Mouse (Mus musculus) forebrain, postnatal 0 days (tissue): ENCODE measurements around the gene Nup153. TPM values are rescaled to one million over a fixed set of nuclear protein-coding genes. Genes with fewer than 3 reads are reported as not detected.

Source experiments
- ATAC-seq: fragments of 200-750 bp; cut with Nextera tagmentation; 2 replicates; pipeline ENCODE4 v1.8.0; 2017; ENCODE audit warnings: mild to moderate bottlenecking, moderate library complexity
- DNase-seq: peaks from one replicate; pipeline ENCODE4 v3.0.0-alpha.2; 2015
- H3K27ac ChIP-seq: fragments of 300-500 bp; sonication (generic); 2 replicates; pipeline ENCODE4 v1.5.1; 2014; ENCODE audit warnings: low read depth, mild to moderate bottlenecking, antibody characterized with exemption, low read length, moderate library complexity, mixed read lengths
- H3K27me3 ChIP-seq: fragments of 300-500 bp; sonication (generic); 2 replicates; pipeline ENCODE4 v1.6.1; 2014; ENCODE audit warnings: mild to moderate bottlenecking, low read length, mixed read lengths; ENCODE audit not compliant: insufficient read depth
- H3K36me3 ChIP-seq: fragments of 300-500 bp; sonication (generic); 2 replicates; pipeline ENCODE4 v1.6.1; 2014; ENCODE audit warnings: mild to moderate bottlenecking, moderate library complexity; ENCODE audit not compliant: insufficient read depth
- H3K4me1 ChIP-seq: fragments of 300-500 bp; sonication (generic); 2 replicates; pipeline ENCODE4 v1.6.1; 2014; ENCODE audit warnings: antibody characterized with exemption; ENCODE audit not compliant: insufficient read depth
- H3K4me2 ChIP-seq: fragments of 300-500 bp; sonication (generic); 2 replicates; pipeline ENCODE4 v1.6.1; 2014; ENCODE audit warnings: low read depth, mild to moderate bottlenecking, moderate library complexity
- H3K4me3 ChIP-seq: fragments of 300-500 bp; sonication (generic); 2 replicates; pipeline ENCODE4 v1.5.1; 2014; ENCODE audit warnings: low read depth, low read length, mixed read lengths
- H3K9ac ChIP-seq: fragments of 300-500 bp; sonication (generic); 2 replicates; pipeline ENCODE4 v1.6.1; 2014; ENCODE audit warnings: mild to moderate bottlenecking
- H3K9me3 ChIP-seq: fragments of 300-500 bp; sonication (generic); 2 replicates; pipeline ENCODE4 v1.6.1; 2016; ENCODE audit warnings: low read length
- CTCF ChIP-seq: sonication (generic); IDR thresholded peaks from 2 replicates; pipeline ENCODE4 v1.5.1; 2016; ENCODE audit warnings: antibody characterized with exemption, control low read depth, low read depth
- WGBS: fragments of 180-500 bp; shearing (Covaris S2); extraction: QIAGEN DNeasy Blood & Tissue Kit; methylation state at CpG from one replicate; pipeline ENCODE4 v1.1.7; 2014; 5-methylcytosine and 5-hydroxymethylcytosine counted together
- polyA plus RNA-seq: library from polyadenylated mRNA; unstranded; fragments of >200 nt; fragmentation: Nextera tagmentation; extraction: Ambion mirVana; gene quantifications from 2 replicates; pipeline ENCODE4 v1.2.1, GENCODE M21; 2015
- total RNA-seq: library from RNA; depleted of rRNA; stranded (reverse); fragments of >200 nt; gene quantifications from 2 replicates; pipeline ENCODE4 v1.2.3, GENCODE M21; 2014; rRNA removed

Nup153 gene
- total and polyA plus RNA-seq, 2 experiments from 2014 or later: 11.5 to 62.4 TPM

GRCm38 (mm10) chr13:46633320-46634132 is 94.2 kb downstream of the Nup153 start:
- no peaks in the 10 kb centered on the region for H3K27me3 ChIP-seq
- peak overlapping the region; percentile 42 for H3K4me2 ChIP-seq
- no peaks in the 10 kb centered on the region; the same call in 1 of the 2 replicates for H3K9me3 ChIP-seq
- peak; percentile 78 for DNase-seq
- H3K9ac ChIP-seq: peak overlapping the region; percentile 14; the same call in 1 of the 2 replicates
- H3K4me3 ChIP-seq: peak overlapping the region; percentile 1; the same call in 1 of the 2 replicates
- H3K4me1 ChIP-seq: peaks cover 14% of the 10 kb centered on the region
- peak; percentile 89 for ATAC-seq
- H3K27ac ChIP-seq: peak overlapping the region; percentile 80
- TF ChIP-seq CTCF: no peak
- H3K36me3 ChIP-seq: no peaks in the 10 kb centered on the region
- 9% methylated on average over 18 of the region's 18 CpGs for WGBS

- Histone ChIP-seq H3K4me3 (no peak overlapping the region), H3K4me1 (peaks cover 18% of the 10 kb centered on the region), H3K36me3 (no peaks in the 10 kb centered on the region), H3K4me2 (no peak overlapping the region), H3K9ac (no peak overlapping the region), H3K27me3 (no peaks in the 10 kb centered on the region), H3K9me3 (no peaks in the 10 kb centered on the region; the same call in 1 of the 2 replicates), H3K27ac (0 out of 2 replicates have a peak overlapping the region, but pooled peaks have one; percentile 80)
- TF ChIP-seq CTCF: no peak
- DNase-seq (no peak), ATAC-seq (no peak)
- WGBS: 61% methylated on average over 4 of the region's 4 CpGs
Measured at GRCm38 (mm10) chr13:46632796-46633195, 94.9 kb downstream of the Nup153 start.

Other genes starting within 250 kb of the Nup153 start
- gene Cap2, start 226.1 kb downstream of the Nup153 start, total RNA-seq: 16.5 and 19.7 TPM in 2 replicates
- 9.9 and 14.6 TPM in 2 replicates for gene Cap2, start 226.1 kb downstream of the Nup153 start, polyA plus RNA-seq
- gene Fam8a1, start 58.4 kb downstream of the Nup153 start, total RNA-seq: 63.0 and 73.8 TPM in 2 replicates
- 13.6 and 18.8 TPM in 2 replicates for gene Fam8a1, start 58.4 kb downstream of the Nup153 start, polyA plus RNA-seq
- 17.8 and 19.7 TPM in 2 replicates for gene Kif13a, start 201.9 kb upstream of the Nup153 start, total RNA-seq
- gene Kif13a, start 201.9 kb upstream of the Nup153 start, polyA plus RNA-seq: 6.7 and 9.2 TPM in 2 replicates